Mouse (Mus musculus): ENCODE measurements at regions not wholly inside any gene's neighbourhood (a gene's known extent, or its start where the extent isn't known, plus 50 kb on each side); places are given as distances from the start of the nearest gene placed in this dataset.

DNA sequence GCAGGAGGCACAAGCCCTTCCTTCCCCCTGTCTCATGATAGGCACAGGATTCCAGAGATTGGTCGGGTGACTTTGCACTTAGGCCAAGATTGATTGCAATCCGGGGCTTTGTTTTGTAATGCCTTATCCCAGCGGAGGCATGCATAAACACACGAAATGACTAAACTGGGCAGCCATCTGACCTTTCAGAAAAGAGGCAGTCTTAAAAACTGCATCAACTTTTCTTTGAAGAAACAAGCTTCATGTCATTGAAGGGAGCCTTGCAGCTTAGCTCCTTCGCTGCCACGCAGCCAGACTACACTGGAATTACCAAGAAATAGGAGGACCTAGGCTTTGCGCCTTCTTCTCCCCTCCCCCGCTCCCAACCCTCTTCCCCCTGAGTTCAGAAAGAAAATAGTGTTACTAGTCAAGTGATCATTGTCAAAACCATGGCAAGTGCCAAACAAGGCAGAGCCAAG is 67.7 kb upstream of the BC052040 start:
- no peak for DNase-seq (ENCODE audit: low read depth)

DNA sequence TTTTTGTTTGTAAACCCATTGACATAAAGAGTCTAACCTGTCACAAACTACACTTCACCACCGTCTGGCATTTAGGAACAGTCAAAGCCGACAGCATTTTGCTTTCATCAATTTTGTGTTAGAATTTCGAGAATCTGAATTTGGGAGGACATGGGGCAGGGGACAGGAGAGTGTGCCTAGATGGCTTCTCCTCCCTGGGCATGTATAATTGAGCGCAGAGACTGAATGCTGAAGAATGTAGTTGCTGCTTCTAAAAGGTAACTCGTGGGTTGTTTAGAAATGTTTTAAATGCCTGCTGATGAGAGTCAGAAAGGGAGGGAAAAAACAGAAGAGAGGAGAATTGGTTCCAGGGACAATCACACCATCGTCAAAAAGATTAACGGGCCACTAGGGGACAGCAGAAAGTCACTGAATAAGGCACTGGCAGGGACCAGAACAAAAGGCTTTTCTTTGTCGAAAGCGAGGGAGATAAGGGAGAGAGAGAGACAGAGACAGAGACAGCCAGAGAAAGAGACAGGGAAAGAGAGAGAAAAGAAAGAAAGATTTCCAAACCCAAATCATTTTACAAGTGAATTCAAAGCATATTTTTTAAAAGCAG is 66.6 kb upstream of the BC052040 start:
- peak; percentile 6 for DNase-seq (ENCODE audit: low read depth)

DNA sequence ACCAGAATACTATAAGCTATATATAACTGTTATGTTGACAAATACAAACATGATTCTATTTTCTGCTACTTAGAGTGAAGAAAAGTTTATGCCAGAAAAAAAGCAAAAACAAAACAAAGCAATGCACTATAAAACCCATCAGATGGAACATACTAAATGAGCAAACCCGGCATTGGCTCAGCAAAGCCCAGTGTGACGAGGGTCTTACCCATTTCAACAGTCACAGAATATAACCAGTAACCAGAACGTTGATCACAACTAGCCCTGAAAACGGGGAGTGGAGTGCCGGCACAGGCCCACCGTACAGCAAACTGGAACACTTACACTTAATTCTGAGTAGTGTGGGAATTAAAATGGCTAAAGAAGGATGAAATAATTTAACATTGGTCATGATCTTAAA is 66.0 kb upstream of the BC052040 start:
- no peak for DNase-seq (ENCODE audit: low read depth)

GRCm38 (mm10) chr2:115516824-115517223 is 64.7 kb upstream of the BC052040 start:
- no peak for DNase-seq (ENCODE audit: low read depth)

GRCm38 (mm10) chr2:115519974-115520373 is 61.5 kb upstream of the BC052040 start:
- no peak for DNase-seq (ENCODE audit: low read depth)

GRCm38 (mm10) chr2:115520413-115521139 is 60.9 kb upstream of the BC052040 start:
- no peak for DNase-seq (ENCODE audit: low read depth)

- no peak for DNase-seq (ENCODE audit: low read depth)
Observed at GRCm38 (mm10) chr2:115529878-115530277, 51.6 kb upstream of the BC052040 start.

All from c-Kit-positive CD71-negative TER-119-negative erythroid progenitor cells, embryonic 14.5 days (primary cell).